Mouse (Mus musculus): ENCODE data around the gene Rassf1.

The Rassf1 gene

DNA sequence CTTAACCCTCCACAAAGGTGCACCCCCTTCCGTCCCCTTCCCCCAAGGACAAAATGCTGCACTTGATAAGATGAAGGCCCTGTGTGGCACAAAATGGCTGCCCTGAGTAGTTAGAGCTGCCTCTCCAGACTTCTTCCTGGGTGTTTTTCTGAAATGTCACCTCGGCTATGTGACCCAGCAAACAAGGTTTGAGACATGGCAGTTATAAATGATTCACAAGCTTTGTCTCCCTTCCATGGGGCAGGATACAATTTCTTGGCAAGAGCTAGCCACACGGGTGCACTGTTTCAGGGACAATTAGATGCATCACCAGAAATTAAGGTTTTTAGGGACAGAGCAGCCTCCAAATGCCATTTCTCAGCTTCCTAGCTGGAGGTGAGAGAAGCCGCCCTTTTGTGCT lies 10.9 kb upstream of the Rassf1 start:
- no peak for DNase-seq (ENCODE audit: low read depth)

DNA sequence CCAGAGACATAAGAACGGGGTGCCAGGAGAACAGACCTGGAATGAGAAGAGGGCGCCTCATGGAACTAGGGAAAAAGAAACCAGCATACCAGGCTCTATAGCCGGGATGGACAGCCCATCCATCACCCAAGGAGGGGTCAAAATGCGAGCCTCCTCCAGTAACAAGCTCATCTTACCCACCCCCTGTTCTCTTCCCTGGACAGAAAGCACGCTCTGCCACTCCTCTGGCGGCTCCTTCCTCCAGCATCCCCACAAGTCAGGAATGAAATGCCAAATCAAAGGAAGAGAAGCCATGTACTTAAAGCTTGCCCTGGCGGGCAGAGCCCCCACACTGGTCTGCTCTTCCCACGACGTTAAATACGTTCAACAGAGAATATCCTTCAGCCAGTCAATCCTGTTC lies 10.3 kb upstream of the Rassf1 start:
- no peak for DNase-seq (ENCODE audit: low read depth)

DNA sequence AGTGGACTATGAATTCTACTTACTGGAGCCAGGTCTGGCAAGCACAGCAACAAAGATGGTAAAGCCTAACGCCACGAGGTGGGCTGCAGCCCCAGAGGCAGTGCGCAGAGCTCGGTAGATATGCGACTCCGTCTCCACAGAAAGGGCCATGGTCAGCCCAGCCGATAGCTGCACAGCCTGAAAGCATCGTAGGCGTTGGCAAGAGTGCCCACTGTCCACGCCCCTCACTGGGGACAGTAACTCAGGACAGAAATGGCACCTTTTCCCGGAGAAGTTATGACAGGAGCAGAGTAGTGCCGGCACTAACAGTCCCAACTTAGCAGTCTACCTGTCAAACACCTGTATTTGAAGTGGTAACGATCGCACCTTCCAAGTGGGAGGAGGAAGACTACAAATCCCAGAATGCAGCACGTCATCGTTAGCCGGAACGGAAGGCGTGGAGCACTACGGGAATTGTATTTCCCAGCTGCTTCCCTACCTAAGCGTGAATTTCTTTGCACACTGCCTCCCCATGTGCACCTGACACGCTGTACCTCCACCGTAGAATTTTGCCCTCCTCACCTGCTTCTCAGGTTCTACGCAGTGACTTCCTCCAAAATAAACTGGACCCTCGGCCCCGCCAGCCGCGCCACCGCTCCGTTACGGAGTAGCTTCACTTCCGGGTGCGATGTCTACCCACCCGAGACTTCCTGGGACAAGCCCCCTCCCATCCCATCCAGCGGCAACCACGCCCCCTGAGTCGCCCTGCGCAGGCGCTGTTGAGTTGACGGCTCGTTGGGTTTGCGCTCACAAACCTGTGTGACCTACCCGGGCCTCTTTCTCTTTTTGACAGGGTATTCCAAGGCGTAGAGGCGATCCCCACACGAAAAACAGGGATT lies 9.6 kb upstream of the Rassf1 start, which contains the start of the genes Cyb561d2 and Nprl2:
Gene Cyb561d2, minus strand, starts transcription at position 720 of the 878 bp plus-strand sequence.
Gene Nprl2, plus strand, starts transcription at position 753 of the 878 bp plus-strand sequence.
- peak; percentile 96 for DNase-seq (ENCODE audit: low read depth)

DNA sequence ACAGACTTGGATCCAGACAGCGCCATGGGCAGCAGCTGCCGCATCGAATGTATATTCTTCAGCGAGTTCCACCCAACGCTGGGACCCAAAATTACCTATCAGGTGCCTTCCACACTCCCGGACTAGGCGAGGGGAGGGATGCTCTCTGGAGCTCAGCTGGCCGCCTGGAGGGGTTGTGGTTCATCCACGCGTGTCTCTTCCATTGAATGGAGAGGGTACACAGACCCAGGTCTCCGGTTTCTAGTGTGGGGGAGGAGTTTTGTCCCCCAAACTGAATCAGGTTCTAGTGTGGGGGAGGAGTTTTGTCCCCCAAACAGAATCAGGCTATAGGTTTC lies 9.0 kb upstream of the Rassf1 start:
- no peak for DNase-seq (ENCODE audit: low read depth)

DNA sequence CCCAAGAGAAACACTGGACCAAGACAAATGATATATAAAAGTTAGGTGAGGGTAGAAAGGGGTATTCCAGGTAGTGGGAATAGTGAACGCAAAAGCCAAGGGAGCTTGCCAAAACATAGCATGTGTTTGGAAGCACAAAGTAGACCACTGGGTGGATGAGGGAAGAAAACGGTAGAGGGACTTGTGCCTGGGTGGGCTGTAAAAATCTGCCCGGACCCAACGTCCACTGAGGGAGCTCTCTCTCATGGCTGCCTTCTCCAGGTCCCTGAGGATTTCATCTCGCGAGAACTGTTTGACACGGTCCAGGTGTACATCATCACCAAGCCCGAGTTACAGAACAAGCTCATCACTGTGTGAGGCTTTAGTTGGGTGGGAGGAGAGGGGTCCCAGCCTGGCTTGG lies 8.6 kb upstream of the Rassf1 start:
- DNase-seq (ENCODE audit: low read depth), result no peak

DNA sequence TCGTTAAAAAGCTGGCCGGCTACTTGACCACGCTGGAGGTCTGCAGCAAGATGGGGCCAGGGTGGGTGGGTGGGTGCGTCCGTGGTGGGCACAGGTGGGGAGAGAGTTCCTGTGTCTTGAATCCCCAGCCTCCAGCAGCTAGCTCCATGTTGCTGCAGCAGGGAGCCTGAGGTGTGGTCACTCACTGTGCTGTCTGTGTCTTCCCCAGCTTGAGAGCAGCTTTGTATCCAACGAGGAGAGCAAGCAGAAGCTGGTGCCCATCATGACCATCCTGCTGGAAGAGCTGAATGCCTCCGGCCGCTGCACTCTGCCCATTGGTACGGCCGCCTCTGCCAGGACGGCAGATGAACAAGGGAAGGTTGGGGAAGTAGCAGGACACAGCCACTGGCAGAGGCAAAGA lies 8.1 kb upstream of the Rassf1 start:
- no peak for DNase-seq (ENCODE audit: low read depth)

DNA sequence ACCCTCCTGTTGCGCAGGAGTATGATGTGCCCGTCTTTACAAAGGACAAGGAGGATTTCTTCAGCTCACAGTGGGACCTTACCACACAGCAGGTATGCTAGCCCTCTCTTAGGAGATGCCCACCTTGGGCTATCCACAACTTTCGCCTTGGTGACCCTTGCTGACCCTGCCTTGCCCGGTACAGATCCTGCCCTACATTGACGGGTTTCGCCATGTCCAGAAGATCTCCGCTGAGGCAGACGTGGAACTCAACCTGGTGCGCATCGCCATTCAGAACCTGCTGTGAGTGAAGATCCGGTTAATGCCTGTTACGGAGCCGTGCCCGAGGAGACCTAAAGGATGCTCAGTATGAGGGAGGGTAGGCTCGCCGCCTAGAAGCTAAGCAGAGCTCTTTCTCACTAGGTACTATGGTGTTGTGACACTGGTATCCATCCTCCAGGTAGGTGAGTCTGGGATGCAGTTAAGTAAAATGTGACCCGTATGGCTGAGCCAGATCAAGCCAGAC lies 7.1 kb upstream of the Rassf1 start:
- no peak for DNase-seq (ENCODE audit: low read depth)

DNA sequence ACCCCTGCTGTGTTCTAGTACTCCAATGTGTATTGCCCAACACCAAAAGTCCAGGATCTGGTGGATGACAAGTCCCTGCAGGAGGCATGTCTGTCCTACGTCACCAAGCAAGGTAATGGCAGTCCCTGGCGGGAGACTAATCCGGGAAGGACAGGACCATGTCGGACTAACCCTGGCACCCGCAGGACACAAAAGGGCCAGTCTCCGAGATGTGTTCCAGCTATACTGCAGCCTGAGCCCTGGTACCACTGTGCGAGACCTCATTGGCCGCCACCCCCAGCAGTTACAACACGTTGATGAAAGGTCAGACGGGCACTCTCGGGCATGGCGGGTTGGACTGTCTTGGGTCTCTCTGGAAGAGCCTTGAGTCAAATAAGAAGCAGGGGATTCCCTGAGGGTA lies 6.6 kb upstream of the Rassf1 start:
- no peak for DNase-seq (ENCODE audit: low read depth)

DNA sequence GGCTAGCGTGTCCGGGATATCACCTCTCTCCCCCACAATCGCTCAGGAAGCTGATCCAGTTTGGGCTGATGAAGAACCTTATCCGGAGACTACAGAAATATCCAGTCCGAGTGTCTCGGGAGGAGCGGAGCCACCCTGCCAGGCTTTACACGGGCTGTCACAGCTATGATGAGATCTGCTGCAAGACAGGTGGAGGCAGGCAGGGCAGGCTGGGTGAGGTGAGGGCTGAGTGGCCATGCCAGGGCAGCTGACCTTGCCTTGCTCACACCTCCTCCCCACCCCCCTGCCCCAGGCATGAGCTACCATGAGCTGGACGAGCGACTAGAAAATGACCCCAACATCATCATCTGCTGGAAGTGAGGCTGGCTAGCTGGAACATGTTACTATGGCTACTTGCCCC lies 6.2 kb upstream of the Rassf1 start:
- DNase-seq (ENCODE audit: low read depth), result no peak

DNA sequence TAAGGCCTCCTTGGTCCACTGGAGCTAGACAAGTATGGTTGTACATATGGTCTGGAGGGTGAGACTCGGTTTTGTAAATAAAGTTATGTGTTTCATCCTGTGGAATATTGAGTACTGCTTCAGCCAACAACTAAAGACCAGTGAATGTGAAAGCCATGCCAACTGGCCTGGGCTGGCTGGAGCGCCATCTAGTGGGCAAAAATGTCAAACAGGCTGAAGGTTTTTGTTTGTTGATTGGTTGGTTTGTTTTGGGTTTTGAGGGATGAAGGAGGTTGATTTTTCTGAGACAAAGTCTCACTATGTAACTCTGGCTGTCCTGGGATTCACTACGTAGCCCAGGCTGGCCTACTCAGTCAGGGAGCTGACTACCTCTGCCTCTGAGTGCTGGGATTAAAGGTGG lies 5.8 kb upstream of the Rassf1 start:
- DNase-seq (ENCODE audit: low read depth), result peak; percentile 77

DNA sequence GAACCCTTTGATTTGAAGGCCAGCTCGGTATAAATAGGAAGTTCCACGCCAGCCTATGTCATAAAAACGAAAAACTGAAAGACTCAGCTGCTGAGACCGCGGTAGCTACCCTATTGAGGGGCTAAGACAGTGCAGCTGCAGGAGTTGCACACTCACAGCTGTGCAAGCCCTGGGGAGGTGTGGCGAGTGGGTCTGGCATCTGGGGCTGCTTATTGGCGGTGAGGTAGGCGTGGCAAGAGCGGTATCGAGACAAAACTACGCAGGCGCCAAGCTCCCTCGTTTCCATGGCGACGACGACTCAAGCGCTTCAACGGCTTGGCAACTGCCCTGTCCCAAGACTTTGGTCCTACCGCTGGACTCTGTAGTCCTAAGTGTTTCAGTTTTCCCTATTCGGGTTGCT lies 4.3 kb upstream of the Rassf1 start, which contains the start of gene Zmynd10:
Gene Zmynd10, plus strand, starts transcription at position 273 of the 400 bp plus-strand sequence.
- no peak for DNase-seq (ENCODE audit: low read depth)

DNA sequence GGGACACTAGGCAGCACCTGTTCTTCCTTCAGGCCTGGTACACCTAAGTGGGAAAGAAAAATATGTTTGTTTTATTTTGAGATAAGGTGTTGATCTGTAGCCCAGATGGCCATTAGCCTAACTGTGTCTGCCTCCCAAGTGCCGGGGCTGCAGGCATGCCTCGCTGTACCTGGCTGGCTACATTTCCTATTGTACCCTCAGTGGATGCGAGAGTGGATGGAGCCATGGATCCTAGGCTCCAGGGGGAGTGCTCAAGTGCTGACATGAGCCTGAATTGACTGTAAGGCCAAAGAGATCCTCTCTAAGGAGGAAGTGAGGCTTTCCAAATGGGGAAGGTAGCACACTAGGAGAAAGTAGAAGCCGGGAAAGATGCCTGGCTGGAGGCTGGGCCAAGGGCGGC lies 3.4 kb upstream of the Rassf1 start:
- no peak for DNase-seq (ENCODE audit: low read depth)

DNA sequence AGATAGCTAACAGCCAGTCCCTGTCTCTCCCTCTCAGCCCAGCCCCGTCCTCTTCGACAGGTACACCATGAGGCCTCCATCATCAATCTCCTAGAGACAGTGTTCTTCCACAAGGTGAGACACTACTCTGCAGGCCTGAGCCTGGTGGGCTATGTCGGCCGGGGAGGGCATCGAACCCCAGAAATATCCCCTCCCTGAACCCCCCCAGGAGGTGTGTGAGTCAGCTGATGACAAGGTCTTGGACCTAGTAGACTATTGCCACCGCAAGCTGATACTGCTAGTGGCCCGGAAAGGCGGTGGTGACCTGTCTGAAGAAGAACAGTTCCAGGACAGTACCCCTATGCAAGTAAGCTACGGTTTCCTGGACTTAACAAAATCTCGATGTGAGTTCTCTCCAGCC lies 2.5 kb upstream of the Rassf1 start:
- no peak for DNase-seq (ENCODE audit: low read depth)

DNA sequence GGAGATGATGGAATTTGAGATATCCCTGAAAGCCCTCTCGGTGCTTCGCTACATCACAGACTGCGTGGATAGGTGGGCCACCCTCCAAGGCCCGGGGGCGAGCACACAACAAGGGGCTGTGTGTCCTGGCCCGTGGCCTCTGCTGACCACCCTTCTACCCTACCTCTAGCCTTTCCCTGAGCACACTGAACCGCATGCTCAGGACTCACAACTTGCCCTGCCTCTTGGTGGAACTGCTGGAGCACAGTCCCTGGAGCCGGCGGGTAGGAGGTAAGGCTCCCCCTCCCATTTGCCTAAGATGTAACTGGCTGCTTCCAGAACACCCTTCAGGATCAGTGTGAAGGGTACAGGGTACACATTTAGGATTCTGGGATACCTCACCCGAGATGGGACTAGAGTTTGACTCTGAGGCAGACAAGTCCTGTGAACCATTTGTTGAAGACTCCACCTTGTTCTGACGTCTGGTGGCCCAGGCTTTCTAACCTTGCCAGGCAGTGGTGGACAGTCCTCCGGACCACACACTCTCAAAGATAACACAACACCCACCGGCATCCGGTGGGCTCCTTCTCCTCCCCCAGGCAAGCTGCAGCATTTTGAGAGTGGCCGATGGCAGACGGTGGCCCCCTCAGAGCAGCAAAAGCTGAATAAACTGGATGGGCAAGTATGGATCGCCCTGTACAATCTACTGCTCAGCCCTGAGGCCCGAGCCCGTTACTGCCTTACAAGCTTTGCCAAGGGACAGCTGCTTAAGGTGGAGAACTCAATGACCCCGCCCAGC lies 1.9 kb upstream of the Rassf1 start:
- DNase-seq (ENCODE audit: low read depth), result no peak

DNA sequence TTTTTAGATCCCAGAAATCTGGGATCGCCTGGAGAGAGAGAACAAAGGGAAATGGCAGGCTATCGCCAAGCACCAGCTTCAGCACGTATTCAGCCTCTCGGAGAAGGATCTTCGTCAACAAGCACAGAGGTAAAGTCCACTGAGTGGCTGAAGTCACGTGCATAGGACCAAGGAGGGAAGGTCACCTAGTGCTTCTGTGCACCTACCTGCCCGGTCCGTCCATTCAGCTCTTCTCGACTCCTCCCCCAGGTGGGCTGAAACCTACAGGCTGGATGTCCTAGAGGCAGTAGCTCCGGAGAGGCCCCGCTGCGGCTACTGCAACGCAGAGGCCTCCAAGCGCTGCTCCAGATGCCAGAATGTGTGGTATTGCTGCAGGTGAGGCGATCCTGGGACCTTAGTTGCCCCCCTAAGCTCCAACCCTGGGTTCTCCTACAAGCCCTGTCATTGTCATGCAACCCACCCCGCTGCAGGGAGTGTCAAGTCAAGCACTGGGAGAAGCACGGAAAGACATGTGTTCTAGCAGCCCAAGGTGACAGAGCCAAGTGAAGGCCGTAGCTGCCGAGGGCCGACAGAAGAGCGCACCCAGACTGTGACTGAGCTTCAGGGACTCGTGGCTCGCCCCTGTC lies 751 bp upstream of the Rassf1 start:
- DNase-seq (ENCODE audit: low read depth), result no peak

DNA sequence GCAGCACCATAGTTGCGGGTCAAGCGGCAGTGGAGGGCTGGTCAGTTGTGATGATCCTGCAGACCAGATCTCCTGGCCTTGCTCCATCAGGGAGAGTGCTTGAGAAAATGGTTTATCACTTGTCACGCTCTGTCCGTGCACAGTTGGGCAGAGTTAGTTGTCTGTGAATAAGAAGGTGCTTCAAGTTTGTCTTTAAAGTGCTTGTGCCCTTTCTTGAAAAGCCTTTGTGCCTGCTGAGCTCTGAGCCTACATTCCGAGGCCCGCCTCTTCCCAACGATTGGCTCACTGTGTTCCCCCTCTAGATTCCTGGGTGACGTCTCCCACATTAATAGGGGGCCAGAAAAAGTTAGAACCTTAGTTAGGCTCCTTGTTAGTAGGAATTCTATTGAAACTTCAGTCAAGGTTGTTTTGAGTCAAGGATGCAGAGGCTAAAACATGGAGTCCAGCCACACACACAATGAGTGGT lies 568 bp downstream of the Rassf1 start:
- peak; percentile 48 for DNase-seq (ENCODE audit: low read depth)

DNA sequence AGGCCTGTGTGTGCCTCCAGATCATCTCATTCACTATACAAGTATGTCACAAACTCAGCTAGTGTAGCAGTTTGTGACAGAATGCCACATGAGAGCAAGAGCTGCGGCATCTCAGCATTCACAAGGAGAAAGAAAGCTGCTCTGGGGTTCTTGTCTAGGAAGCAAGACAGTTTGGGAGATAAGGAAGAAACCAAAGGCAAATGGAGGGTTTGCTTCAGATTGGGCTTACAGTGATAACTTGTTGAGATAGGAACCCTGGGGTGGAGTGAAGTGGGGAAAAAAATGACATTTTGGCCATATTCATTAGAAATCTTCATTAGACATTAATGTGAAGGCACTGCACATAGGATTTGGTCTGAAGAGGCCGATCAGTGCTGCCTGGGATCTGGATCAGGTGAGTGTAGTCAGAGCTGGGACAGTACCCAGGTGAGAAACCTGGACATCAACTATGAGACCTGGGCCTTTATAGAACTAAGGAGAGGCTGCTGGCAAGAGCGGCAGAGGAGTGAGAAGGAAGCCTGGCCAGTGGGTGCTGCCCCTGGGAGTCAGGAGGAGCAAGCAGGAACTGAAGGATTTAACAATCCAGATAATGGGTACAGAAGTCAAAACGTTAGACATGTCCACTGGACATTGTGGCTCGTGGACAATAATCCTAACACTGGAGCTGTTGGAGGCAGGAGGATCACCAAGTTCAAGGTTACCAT lies 1.5 kb downstream of the Rassf1 start:
- DNase-seq (ENCODE audit: low read depth), result no peak

DNA sequence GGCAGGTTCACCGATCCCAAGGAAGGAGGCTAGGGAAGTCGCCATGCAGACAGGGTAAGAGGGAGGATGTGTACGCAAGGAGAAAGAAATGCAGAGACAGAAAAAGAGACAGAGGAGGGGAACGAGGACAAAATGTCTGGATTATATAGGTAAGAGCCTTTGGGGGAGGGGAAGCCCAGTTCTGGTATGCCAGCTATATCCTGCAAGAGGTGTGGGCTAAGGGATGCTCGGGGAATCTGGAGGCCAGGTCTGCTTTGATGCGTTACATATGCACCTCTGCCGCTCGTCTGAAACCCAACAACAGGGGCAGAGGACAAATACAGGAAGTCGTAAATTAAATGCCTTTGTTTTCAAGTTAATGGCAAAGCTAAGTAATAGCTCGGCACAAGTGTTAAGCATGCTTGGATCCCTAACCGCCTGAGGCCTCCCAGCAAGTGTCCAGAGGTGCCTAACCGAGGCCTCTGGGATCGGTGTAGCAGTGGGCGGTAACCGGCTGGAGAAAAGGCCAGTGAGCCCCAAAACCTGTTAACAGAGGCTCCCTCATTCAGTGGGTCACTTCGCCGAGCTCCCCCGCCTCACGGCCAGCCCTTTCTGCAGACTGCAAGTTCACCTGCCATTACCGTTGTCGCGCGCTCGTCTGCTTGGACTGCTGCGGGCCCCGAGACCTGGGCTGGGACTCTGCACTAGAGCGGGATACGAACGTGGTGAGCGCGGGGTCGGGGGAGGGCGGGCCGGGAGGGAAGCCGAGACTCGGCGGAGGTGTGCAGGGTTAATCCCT lies 2.4 kb downstream of the Rassf1 start:
- DNase-seq (ENCODE audit: low read depth), result peak; percentile 40

DNA sequence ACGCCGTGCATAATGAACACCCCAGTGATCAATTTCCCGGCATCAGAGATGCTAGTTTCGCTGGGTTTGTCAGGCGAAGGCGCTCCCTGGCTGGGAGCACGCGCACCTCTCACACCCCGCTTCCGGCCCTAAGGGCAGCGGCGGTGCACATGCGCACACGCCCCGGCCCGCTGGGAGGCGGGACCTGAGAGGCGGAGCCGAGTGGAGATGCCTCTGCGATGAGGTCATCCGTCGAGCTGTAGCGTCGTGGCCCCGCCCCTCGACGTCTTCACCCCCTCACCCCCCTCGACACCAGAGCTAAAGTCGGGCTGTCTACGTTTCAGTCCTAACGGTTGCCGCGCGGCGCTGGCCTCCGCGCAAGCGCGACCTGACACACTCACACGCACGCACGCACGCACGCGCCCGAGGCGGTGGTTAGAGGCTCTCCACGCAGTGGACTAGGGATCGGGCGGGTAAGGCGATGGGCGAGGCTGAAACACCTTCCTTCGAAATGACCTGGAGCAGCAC lies 3.0 kb downstream of the Rassf1 start:
- DNase-seq (ENCODE audit: low read depth), result peak; percentile 99

DNA sequence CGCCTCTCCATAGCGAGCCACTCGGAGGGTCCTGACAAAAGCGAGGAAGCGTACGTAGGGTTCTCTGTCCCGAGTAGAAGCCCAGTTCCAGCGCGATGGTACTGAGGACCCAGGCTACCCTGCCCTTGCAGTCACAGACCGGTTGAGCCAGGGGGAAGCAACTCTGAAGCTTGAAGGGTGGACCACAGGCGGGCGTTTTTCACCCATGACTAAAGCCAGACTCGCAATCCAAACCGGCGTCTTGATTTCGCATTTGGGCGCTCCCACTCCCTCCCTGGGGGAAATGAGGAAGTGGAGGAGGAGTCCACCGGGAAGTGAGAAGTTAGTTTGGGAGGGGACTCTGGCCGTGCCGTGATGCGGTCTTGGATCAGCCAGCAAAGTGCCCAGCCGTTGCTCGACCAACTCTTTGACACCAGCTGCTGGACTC lies 3.7 kb downstream of the Rassf1 start:
- DNase-seq (ENCODE audit: low read depth), result peak; percentile 75

DNA sequence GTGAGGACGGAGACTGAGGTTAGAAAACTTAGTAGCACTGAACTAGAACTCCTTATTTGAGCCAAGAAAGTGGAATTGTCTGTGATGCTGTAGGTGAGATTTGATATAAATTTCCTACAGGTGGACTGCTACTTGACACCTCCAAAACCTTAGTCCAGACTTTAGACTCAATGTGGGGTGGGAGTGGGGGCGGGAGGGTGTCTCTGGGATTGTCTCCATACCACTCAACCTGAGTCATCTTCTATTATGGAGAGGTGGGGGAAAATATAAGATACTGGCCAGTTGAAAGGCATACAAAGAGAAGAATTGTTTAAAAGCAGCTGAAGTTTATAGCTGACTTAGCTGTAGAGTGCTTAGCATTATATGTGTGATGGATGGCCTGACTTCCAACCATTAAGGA lies 4.3 kb downstream of the Rassf1 start:
- no peak for DNase-seq (ENCODE audit: low read depth)

Data from 416B (cell line).